Mouse (Mus musculus): ENCODE data around the gene Mrps21.

DNA sequence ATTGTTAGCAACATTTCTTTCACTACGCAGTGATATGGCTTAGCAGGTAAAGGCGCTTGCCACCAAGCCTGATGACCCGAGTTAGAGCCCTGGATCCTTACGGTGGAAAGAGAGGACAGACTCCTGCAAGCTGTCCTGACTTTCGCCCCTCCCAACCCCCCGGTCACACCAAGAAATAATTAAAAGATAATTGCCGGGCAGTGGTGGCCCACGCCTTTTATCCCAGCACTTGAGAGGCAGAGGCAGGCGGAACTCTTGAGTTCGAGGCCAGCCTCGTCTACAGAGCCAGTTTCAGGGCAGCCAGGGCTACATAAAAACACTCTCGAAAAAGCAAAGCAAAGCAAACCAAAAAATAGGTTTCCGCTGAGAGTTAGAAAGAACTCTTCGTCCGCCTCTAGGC lies 343 bp downstream of the Mrps21 start:
- no peak for TF ChIP-seq CTCF (IDR thresholded peaks at IDR 0.05; ENCODE audit: low read depth)
- TF ChIP-seq EP300 (optimal IDR thresholded peaks at IDR 0.05): no peak

All from stomach, postnatal 0 days (tissue).